Mouse (Mus musculus) CD4-positive, CD25-positive, alpha-beta regulatory T cell, adult 4 months (primary cell): ENCODE measurements at regions not wholly inside any gene's neighbourhood (a gene's known extent, or its start where the extent isn't known, plus 50 kb on each side); places are given as distances from the start of the nearest gene placed in this dataset.

ENCODE experiments used
- ATAC-seq: one replicate; pipeline ENCODE4 v1.8.0; 2017

- peak; percentile 96 for ATAC-seq
Measured at GRCm38 (mm10) chr15:28081147-28081546, 55.5 kb upstream of the Trio start.

DNA sequence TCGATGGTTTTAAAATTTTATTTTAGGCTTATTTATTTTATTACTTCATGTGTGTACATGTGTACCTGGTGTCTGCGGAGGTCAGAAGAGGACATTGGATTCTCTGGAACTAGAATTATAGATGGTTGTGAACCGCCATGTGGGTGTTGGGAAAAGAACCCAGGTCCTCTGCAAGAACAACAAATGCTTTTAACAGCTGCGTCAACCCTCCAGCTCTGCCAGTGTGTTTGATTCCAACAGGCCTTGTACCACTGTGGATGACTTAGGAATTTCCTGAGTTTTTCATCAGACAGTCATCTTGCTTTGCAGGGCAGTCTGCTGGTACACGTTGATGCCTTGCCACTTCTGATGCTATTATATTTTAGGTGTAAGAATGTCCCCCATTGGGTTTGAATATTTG is 56.8 kb upstream of the Trio start:
- no peak for ATAC-seq

DNA sequence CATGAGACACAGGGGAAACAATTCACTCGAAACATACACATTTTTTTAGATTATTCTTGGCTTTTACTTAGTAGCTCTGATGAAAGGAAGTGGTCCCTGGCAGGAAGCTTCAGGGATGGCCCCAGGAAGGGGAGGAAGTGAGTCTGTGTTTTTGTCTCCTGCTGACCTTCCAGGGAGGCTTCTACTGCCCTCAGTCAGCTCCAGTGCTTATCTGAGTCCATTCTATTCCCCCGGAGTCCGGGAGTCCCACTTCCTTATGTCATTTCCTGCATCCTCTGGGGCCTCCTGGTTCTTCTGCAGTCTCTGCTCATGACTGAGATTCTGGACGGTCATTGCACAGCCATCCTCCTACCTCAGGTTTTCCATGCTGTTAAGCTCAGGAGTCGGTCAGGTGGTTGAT is 80.3 kb upstream of the Trio start:
- no peak for ATAC-seq

- no peak for ATAC-seq
Measured at GRCm38 (mm10) chr15:28109916-28110315, 84.3 kb upstream of the Trio start.

DNA sequence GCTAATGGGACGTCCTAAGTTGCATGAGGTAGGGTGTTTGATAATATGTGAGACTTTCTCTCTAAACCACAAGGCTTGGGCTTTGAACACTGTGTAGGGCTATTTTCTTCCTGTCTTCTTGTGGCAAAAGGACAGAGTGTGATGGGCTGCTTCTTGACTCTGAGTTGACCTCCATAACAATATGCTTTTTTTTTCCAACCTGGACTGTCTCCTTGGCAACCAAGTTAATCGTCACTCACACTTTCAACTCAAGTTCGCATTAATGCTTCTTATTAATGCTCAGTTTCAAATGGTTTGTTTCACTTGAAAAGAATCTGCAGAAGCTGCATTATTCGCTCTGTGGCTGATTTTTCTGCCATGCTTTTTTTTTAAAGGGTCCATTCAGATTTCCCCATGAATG is 87.8 kb upstream of the Trio start:
- no peak for ATAC-seq

GRCm38 (mm10) chr15:28114180-28114747 is 88.6 kb upstream of the Trio start:
- no peak for ATAC-seq

DNA sequence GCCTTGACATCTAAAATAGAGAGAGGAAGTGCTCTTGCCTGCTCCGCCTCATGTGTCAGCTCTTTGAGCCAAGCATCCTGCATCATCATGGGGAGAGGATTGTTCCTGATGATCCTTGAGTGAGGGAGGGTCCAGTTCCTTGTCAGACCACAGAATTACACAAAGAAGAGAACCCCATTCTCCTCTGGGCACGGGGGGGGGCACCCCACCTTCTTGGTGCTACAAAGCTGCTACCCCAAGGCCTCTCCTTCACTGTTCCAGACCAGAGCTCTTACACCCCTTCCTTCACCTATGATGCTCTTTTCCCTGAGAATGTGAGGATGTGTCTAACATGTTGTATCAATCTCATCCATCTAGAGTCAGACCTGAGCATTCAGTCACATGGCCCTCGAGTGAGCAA is 76.7 kb upstream of the Dnah5 start:
- ATAC-seq, result no peak

GRCm38 (mm10) chr15:28129536-28129935 is 74.0 kb upstream of the Dnah5 start:
- ATAC-seq, result no peak

DNA sequence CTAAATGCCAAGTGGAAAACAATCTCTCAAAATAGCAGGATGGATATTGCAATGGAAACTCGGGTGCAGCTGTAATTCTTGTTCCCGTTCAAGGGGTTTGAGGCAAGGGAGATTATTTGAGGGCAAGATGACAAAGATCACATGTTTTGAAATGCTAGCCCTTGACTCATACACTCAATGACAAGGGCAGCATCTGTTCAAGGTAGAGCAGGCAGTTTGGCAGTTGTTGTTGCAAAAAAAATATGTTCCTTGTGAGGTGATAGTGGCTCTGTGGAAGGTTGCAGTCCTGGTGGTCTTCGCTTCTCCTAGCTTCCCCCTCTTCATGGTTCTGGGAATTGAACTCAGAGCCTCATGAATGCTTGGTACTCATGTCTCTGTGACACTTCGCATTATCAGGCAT is 72.0 kb upstream of the Dnah5 start:
- ATAC-seq, result no peak

GRCm38 (mm10) chr15:28133171-28133810 is 70.3 kb upstream of the Dnah5 start:
- ATAC-seq, result no peak

DNA sequence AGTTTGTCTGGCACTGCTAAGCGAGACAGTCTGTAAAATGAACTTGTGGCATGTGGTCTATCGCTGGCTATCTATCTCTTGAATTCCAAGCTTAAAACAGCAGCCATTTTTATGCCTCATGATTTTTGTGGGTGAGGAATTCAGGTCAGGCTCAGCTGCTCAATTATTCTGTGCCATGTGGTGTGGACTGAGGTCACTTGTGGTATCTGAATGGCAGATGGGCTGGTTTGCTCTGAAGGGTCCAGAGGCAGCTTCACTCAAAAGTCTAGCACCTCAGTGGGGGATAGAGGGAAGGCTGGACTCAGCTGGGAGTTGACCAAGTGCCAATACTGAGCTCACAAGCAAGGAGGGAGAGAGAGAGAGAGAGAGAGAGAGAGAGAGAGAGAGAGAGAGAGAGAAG is 69.3 kb upstream of the Dnah5 start:
- no peak for ATAC-seq

GRCm38 (mm10) chr15:28138806-28139205 is 64.7 kb upstream of the Dnah5 start:
- no peak for ATAC-seq

GRCm38 (mm10) chr15:28140301-28140700 is 63.3 kb upstream of the Dnah5 start:
- no peak for ATAC-seq

DNA sequence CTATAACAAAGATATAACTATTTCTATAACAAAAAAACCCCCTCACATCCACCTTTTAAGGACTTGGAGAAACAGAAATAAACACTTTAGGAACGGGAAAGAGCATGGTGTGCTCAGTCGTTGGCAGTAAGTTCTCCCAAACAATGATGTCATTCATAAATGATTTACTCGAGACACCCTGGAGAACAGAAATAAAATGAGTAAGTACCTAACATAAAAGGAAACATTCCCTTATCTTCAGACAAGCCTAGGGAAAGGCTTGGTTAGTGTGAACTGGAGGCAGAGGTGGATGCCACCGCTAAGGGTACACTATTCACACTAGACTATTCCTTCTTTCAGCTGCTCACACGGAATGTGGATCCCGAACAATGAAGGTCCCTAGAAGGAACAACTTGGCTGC is 62.2 kb upstream of the Dnah5 start:
- no peak for ATAC-seq

GRCm38 (mm10) chr15:28144217-28144616 is 59.3 kb upstream of the Dnah5 start:
- ATAC-seq, result no peak

GRCm38 (mm10) chr15:28144846-28145245 is 58.7 kb upstream of the Dnah5 start:
- no peak for ATAC-seq

DNA sequence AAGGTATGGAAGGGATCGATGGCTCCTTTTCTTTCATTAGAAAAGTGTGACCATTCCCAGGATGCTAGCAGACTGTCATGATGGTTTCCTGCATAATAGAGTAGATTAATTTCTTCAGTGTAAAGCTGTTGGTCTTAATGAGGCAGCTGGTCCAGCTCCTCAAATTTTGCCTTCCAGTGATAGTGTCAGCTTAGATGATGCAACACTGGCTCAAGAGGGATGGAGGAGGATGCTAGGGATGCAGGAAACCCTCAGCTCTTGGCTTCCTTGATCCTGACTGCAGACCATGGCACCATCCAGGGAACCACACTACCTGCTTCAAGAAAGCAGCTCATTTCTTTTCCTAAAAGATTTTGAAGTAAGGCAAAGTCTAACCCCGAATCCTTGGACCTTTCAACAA is 51.9 kb upstream of the Dnah5 start:
- ATAC-seq, result no peak
